Mouse (Mus musculus): ENCODE data around the gene Otud7b. TPM values are rescaled to one million over a fixed set of nuclear protein-coding genes. Genes with fewer than 3 reads are reported as not detected.

The Otud7b gene
- 4.3 TPM for polyA plus RNA-seq (2015; fragmentation: Illumina TruSeq; extraction: RNeasy Lipid Tissue Mini Kit (QIAGEN cat#74804); ENCODE audit: insufficient read depth, low read depth, low replicate concordance)

GRCm38 (mm10) chr3:96104261-96105065 lies at the start of gene Otud7b:
Otud7b (plus strand) TSS chr3:96104527.

GRCm38 (mm10) chr3:96058231-96058896 lies 46.0 kb upstream of the Otud7b start, which contains the start of gene Vps45:
Vps45 (minus strand) TSS chr3:96058466.

GRCm38 (mm10) chr3:96161869-96162840 lies 57.8 kb downstream of the Otud7b start, which contains the start of gene Mtmr11:
Mtmr11 (plus strand) TSS chr3:96162004.

GRCm38 (mm10) chr3:96172197-96173178 lies 68.2 kb downstream of the Otud7b start, which contains the start of gene Sf3b4:
Sf3b4 (plus strand) TSS chr3:96172332.

GRCm38 (mm10) chr3:96180727-96181477 lies 76.6 kb downstream of the Otud7b start, which contains the start of gene Sv2a:
Sv2a (plus strand) TSS chr3:96181151.

Other genes with a start within 250 kb of the Otud7b start
- 12.8 TPM for gene Prpf3, start 248.6 kb upstream of the Otud7b start, polyA plus RNA-seq (2015; fragmentation: Illumina TruSeq; extraction: RNeasy Lipid Tissue Mini Kit (QIAGEN cat#74804); ENCODE audit: insufficient read depth, low read depth, low replicate concordance)
- gene Mrps21, start 233.0 kb upstream of the Otud7b start, polyA plus RNA-seq (2015; fragmentation: Illumina TruSeq; extraction: RNeasy Lipid Tissue Mini Kit (QIAGEN cat#74804); ENCODE audit: insufficient read depth, low read depth, low replicate concordance) = 66.6 TPM
- 5.0 TPM for gene Ciart, start 222.3 kb upstream of the Otud7b start, polyA plus RNA-seq (2015; fragmentation: Illumina TruSeq; extraction: RNeasy Lipid Tissue Mini Kit (QIAGEN cat#74804); ENCODE audit: insufficient read depth, low read depth, low replicate concordance)
- gene BC028528, start 212.5 kb upstream of the Otud7b start, polyA plus RNA-seq (2015; fragmentation: Illumina TruSeq; extraction: RNeasy Lipid Tissue Mini Kit (QIAGEN cat#74804); ENCODE audit: insufficient read depth, low read depth, low replicate concordance) = 13.4 TPM
- gene Aph1a, start 210.6 kb upstream of the Otud7b start, polyA plus RNA-seq (2015; fragmentation: Illumina TruSeq; extraction: RNeasy Lipid Tissue Mini Kit (QIAGEN cat#74804); ENCODE audit: insufficient read depth, low read depth, low replicate concordance) = 20.3 TPM
- not detected for gene Car14, start 199.8 kb upstream of the Otud7b start, polyA plus RNA-seq (2015; fragmentation: Illumina TruSeq; extraction: RNeasy Lipid Tissue Mini Kit (QIAGEN cat#74804); ENCODE audit: insufficient read depth, low read depth, low replicate concordance)
- 8.0 TPM for gene Anp32e, start 175.3 kb upstream of the Otud7b start, polyA plus RNA-seq (2015; fragmentation: Illumina TruSeq; extraction: RNeasy Lipid Tissue Mini Kit (QIAGEN cat#74804); ENCODE audit: insufficient read depth, low read depth, low replicate concordance)
- 14.3 TPM for gene Plekho1, start 108.5 kb upstream of the Otud7b start, polyA plus RNA-seq (2015; fragmentation: Illumina TruSeq; extraction: RNeasy Lipid Tissue Mini Kit (QIAGEN cat#74804); ENCODE audit: insufficient read depth, low read depth, low replicate concordance)
- 7.2 TPM for gene Vps45, start 46.1 kb upstream of the Otud7b start, polyA plus RNA-seq (2015; fragmentation: Illumina TruSeq; extraction: RNeasy Lipid Tissue Mini Kit (QIAGEN cat#74804); ENCODE audit: insufficient read depth, low read depth, low replicate concordance)
- gene Mtmr11, start 57.5 kb downstream of the Otud7b start, polyA plus RNA-seq (2015; fragmentation: Illumina TruSeq; extraction: RNeasy Lipid Tissue Mini Kit (QIAGEN cat#74804); ENCODE audit: insufficient read depth, low read depth, low replicate concordance) = 4.8 TPM
- 11.0 TPM for gene Sf3b4, start 67.8 kb downstream of the Otud7b start, polyA plus RNA-seq (2015; fragmentation: Illumina TruSeq; extraction: RNeasy Lipid Tissue Mini Kit (QIAGEN cat#74804); ENCODE audit: insufficient read depth, low read depth, low replicate concordance)
- gene Sv2a, start 76.6 kb downstream of the Otud7b start, polyA plus RNA-seq (2015; fragmentation: Illumina TruSeq; extraction: RNeasy Lipid Tissue Mini Kit (QIAGEN cat#74804); ENCODE audit: insufficient read depth, low read depth, low replicate concordance) = 3.8 TPM
- 9.0 TPM for gene Bola1, start 115.2 kb downstream of the Otud7b start, polyA plus RNA-seq (2015; fragmentation: Illumina TruSeq; extraction: RNeasy Lipid Tissue Mini Kit (QIAGEN cat#74804); ENCODE audit: insufficient read depth, low read depth, low replicate concordance)
- gene Hist2h2ab, start 115.3 kb downstream of the Otud7b start, polyA plus RNA-seq (2015; fragmentation: Illumina TruSeq; extraction: RNeasy Lipid Tissue Mini Kit (QIAGEN cat#74804); ENCODE audit: insufficient read depth, low read depth, low replicate concordance) = not detected
- not detected for gene Hist2h2ac, start 116.4 kb downstream of the Otud7b start, polyA plus RNA-seq (2015; fragmentation: Illumina TruSeq; extraction: RNeasy Lipid Tissue Mini Kit (QIAGEN cat#74804); ENCODE audit: insufficient read depth, low read depth, low replicate concordance)
- 3.3 TPM for gene Hist2h2be, start 116.6 kb downstream of the Otud7b start, polyA plus RNA-seq (2015; fragmentation: Illumina TruSeq; extraction: RNeasy Lipid Tissue Mini Kit (QIAGEN cat#74804); ENCODE audit: insufficient read depth, low read depth, low replicate concordance)
- not detected for gene Hist2h3c2, start 134.6 kb downstream of the Otud7b start, polyA plus RNA-seq (2015; fragmentation: Illumina TruSeq; extraction: RNeasy Lipid Tissue Mini Kit (QIAGEN cat#74804); ENCODE audit: insufficient read depth, low read depth, low replicate concordance)
- 53.9 TPM for gene Hist2h2aa2, start 135.7 kb downstream of the Otud7b start, polyA plus RNA-seq (2015; fragmentation: Illumina TruSeq; extraction: RNeasy Lipid Tissue Mini Kit (QIAGEN cat#74804); ENCODE audit: insufficient read depth, low read depth, low replicate concordance)
- gene Hist2h2aa1, start 141.0 kb downstream of the Otud7b start, polyA plus RNA-seq (2015; fragmentation: Illumina TruSeq; extraction: RNeasy Lipid Tissue Mini Kit (QIAGEN cat#74804); ENCODE audit: insufficient read depth, low read depth, low replicate concordance) = 9.9 TPM
- gene Hist2h3c1, start 142.2 kb downstream of the Otud7b start, polyA plus RNA-seq (2015; fragmentation: Illumina TruSeq; extraction: RNeasy Lipid Tissue Mini Kit (QIAGEN cat#74804); ENCODE audit: insufficient read depth, low read depth, low replicate concordance) = 5.1 TPM
- 2.5 TPM for gene Hist2h4, start 158.8 kb downstream of the Otud7b start, polyA plus RNA-seq (2015; fragmentation: Illumina TruSeq; extraction: RNeasy Lipid Tissue Mini Kit (QIAGEN cat#74804); ENCODE audit: insufficient read depth, low read depth, low replicate concordance)
- gene Hist2h3b, start 164.1 kb downstream of the Otud7b start, polyA plus RNA-seq (2015; fragmentation: Illumina TruSeq; extraction: RNeasy Lipid Tissue Mini Kit (QIAGEN cat#74804); ENCODE audit: insufficient read depth, low read depth, low replicate concordance) = not detected
- not detected for gene Hist2h2bb, start 165.2 kb downstream of the Otud7b start, polyA plus RNA-seq (2015; fragmentation: Illumina TruSeq; extraction: RNeasy Lipid Tissue Mini Kit (QIAGEN cat#74804); ENCODE audit: insufficient read depth, low read depth, low replicate concordance)
- 0.61 TPM for gene Fcgr1, start 189.4 kb downstream of the Otud7b start, polyA plus RNA-seq (2015; fragmentation: Illumina TruSeq; extraction: RNeasy Lipid Tissue Mini Kit (QIAGEN cat#74804); ENCODE audit: insufficient read depth, low read depth, low replicate concordance)